Mouse (Mus musculus) liver, embryonic 14.5 days (tissue): ENCODE results near the gene Cfap221.

Experiments used
- CTCF ChIP-seq: IDR thresholded peaks from 2 replicates; pipeline ENCODE4 v1.5.1; 2016; ENCODE audit warnings: antibody characterized with exemption, low read depth, control low read depth
- EP300 ChIP-seq: IDR thresholded peaks from 2 replicates; pipeline ENCODE4 v1.6.1; 2016; ENCODE audit warnings: antibody characterized with exemption, low read depth

DNA sequence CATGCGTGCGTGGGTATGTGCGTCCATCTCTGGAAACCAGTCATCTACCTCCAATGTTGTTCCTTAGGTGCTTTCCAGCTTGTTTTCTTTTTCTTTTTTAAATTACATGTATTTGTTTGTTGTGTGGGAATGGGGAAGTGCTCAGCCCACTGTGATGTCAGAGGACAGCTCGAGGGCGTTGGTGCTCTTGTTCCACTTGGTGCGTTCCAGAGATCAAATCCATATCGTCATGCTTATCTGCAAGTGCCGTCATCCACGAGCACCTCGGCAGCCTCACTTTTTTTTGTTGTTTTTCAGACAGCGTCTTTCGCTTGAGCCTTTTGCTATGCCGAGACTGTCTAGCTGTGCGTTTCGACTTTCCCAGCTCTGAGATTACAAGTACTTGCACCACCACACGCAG lies 107.7 kb downstream of the Cfap221 start:
- TF ChIP-seq CTCF (no peak), EP300 (no peak)
